8 mouse cellular contexts compared by ENCODE assay signal in the genomic region with DNA sequence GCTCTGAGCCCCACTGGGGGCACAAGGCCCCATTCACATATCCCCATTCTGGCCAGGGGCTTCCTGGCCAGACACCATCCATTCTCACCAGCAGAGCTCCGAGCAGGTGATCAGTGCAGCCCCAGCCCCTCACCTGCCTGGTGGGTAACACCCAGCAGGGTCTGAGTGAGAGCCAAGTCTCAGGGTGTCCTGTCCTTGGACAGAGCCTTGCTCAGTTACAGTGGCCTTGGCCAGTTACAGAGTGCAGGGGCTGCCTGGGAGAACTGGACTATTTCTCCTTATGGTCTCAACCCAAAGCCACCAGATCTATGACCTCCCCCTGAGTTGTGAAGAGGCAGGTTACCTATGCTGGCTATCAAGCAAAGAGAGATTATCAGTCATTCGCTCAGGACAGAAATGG. TPM values are rescaled to one million over a fixed set of nuclear protein-coding genes. Genes with fewer than 3 reads are reported as not detected.
A peak's percentile ranks its signal among the peaks of the same experiment; 100 is the strongest.
DNase-seq lines count a peak whose midpoint lies in the region; ATAC-seq lines count a peak whose summit lies in the region.

No protein-coding gene starts in this region.

- ATAC-seq in kidney, embryonic 14.5 days (ENCODE audit: low FRiP score, low TSS enrichment): no peak
- ATAC-seq in embryonic facial prominence, embryonic 13.5 days (ENCODE audit: insufficient number of reproducible peaks, insufficient read depth, low FRiP score, low TSS enrichment, low read depth): no peak
- no peak for ATAC-seq in limb, embryonic 13.5 days (ENCODE audit: low FRiP score, low read depth)
- ATAC-seq in forebrain, embryonic 16.5 days: no peak

- peak overlapping the region; percentile 36 for H3K4me2 ChIP-seq in kidney, embryonic 14.5 days (replicated peaks; ENCODE audit: low read depth, low read length)
- H3K4me2 ChIP-seq in embryonic facial prominence, embryonic 13.5 days: peak overlapping the region; percentile 79
- H3K4me2 ChIP-seq in limb, embryonic 13.5 days (replicated peaks): peak overlapping the region; percentile 74
- H3K4me2 ChIP-seq in forebrain, embryonic 16.5 days (ENCODE audit: low read length): no peak overlapping the region

- 86% methylated on average over 2 of the region's 2 CpGs for WGBS in kidney, embryonic 14.5 days
- 77% methylated on average over 2 of the region's 2 CpGs for WGBS in embryonic facial prominence, embryonic 13.5 days
- 89% methylated on average over 2 of the region's 2 CpGs for WGBS in limb, embryonic 13.5 days
- 96% methylated on average over 2 of the region's 2 CpGs for WGBS in forebrain, embryonic 16.5 days

- DNase-seq in kidney, adult 9 months: no peak
- DNase-seq in adrenal gland, postnatal 10 days: peak; percentile 44
- no peak for DNase-seq in c-Kit-positive CD71-positive TER-119-positive erythroid progenitor cells, embryonic 14.5 days (ENCODE audit: low spot score)
- no peak for DNase-seq in cerebellum, adult 9-10 months

- no peak overlapping the region for H3K27ac ChIP-seq in kidney, embryonic 14.5 days (ENCODE audit: low read depth, low read length)
- peak overlapping the region; percentile 87 for H3K27ac ChIP-seq in embryonic facial prominence, embryonic 13.5 days
- peak overlapping the region; percentile 82 for H3K27ac ChIP-seq in limb, embryonic 13.5 days
- H3K27ac ChIP-seq in forebrain, embryonic 16.5 days (ENCODE audit: low read length): no peak overlapping the region

- peaks cover 10% of the 10 kb centered on the region; the same call in 1 of the 2 replicates for H3K36me3 ChIP-seq in kidney, embryonic 14.5 days (ENCODE audit: control insufficient read depth, insufficient read depth, low read length)
- peaks cover 37% of the 10 kb centered on the region for H3K36me3 ChIP-seq in embryonic facial prominence, embryonic 13.5 days
- H3K36me3 ChIP-seq in limb, embryonic 13.5 days: peaks cover 34% of the 10 kb centered on the region
- no peaks in the 10 kb centered on the region for H3K36me3 ChIP-seq in forebrain, embryonic 16.5 days (ENCODE audit: control insufficient read depth, insufficient read depth)

- H3K9me3 ChIP-seq in kidney, embryonic 14.5 days (ENCODE audit: control insufficient read depth, low read length): no peaks in the 10 kb centered on the region
- no peaks in the 10 kb centered on the region for H3K9me3 ChIP-seq in embryonic facial prominence, embryonic 13.5 days
- no peaks in the 10 kb centered on the region for H3K9me3 ChIP-seq in limb, embryonic 13.5 days
- H3K9me3 ChIP-seq in forebrain, embryonic 16.5 days (ENCODE audit: control insufficient read depth, low read length): no peaks in the 10 kb centered on the region

- H3K9ac ChIP-seq in kidney, embryonic 14.5 days (ENCODE audit: low read depth, low read length): peak overlapping the region; percentile 35
- H3K9ac ChIP-seq in embryonic facial prominence, embryonic 13.5 days: peak overlapping the region; percentile 76
- peak overlapping the region; percentile 73 for H3K9ac ChIP-seq in limb, embryonic 13.5 days
- no peak overlapping the region for H3K9ac ChIP-seq in forebrain, embryonic 16.5 days (replicated peaks; ENCODE audit: low read depth, low read length)

- peak overlapping the region; percentile 25 for H3K4me3 ChIP-seq in kidney, embryonic 14.5 days (ENCODE audit: low read length)
- H3K4me3 ChIP-seq in embryonic facial prominence, embryonic 13.5 days: peak overlapping the region; percentile 51
- peak overlapping the region; percentile 49 for H3K4me3 ChIP-seq in limb, embryonic 13.5 days
- H3K4me3 ChIP-seq in forebrain, embryonic 16.5 days (replicated peaks; ENCODE audit: low read length): no peak overlapping the region

- no peaks in the 10 kb centered on the region for H3K4me1 ChIP-seq in kidney, embryonic 14.5 days (ENCODE audit: control insufficient read depth, insufficient read depth, low read length)
- peaks cover 61% of the 10 kb centered on the region for H3K4me1 ChIP-seq in embryonic facial prominence, embryonic 13.5 days
- H3K4me1 ChIP-seq in limb, embryonic 13.5 days: peaks cover 48% of the 10 kb centered on the region
- 0 out of 2 replicates have a peak, but pooled peaks cover 2% of the 10 kb centered on the region for H3K4me1 ChIP-seq in forebrain, embryonic 16.5 days (replicated peaks; ENCODE audit: control insufficient read depth, insufficient read depth, low read length)

- H3K27me3 ChIP-seq in kidney, embryonic 14.5 days (ENCODE audit: control insufficient read depth, insufficient read depth, low read length): no peaks in the 10 kb centered on the region
- H3K27me3 ChIP-seq in embryonic facial prominence, embryonic 13.5 days: no peaks in the 10 kb centered on the region
- no peaks in the 10 kb centered on the region for H3K27me3 ChIP-seq in limb, embryonic 13.5 days
- no peaks in the 10 kb centered on the region for H3K27me3 ChIP-seq in forebrain, embryonic 16.5 days (replicated peaks; ENCODE audit: control insufficient read depth, insufficient read depth, low read length)

RNA-seq across cellular contexts. Expression of gene Col6a1, which starts 0.9 kb away (rescaled TPM):
- 18.8 and 38.1 TPM in 2 replicates for polyA plus RNA-seq in kidney, embryonic 14.5 days (2014; fragmentation: Nextera tagmentation; extraction: Ambion mirVana)
- 100 to 1,000 TPM; 228 to 231 TPM for total RNA-seq in adrenal gland, postnatal 10 days (2021)
- polyA plus RNA-seq in embryonic facial prominence, embryonic 13.5 days (2015; fragmentation: Nextera tagmentation; extraction: Ambion mirVana): 174 and 175 TPM in 2 replicates
- polyA plus RNA-seq in limb, embryonic 13.5 days (2015; fragmentation: Nextera tagmentation; extraction: Ambion mirVana): 149 and 152 TPM in 2 replicates
- polyA plus RNA-seq in forebrain, embryonic 16.5 days (2015; fragmentation: Nextera tagmentation; extraction: Ambion mirVana): 10.3 and 19.1 TPM in 2 replicates

Comparison
In these comparisons a context has a peak if more than half of its experiments do, and no peak if none do; other contexts are left out.
1. H3K27ac ChIP-seq: peak in embryonic facial prominence, embryonic 13.5 days (single experiment) and limb, embryonic 13.5 days (single experiment); none in kidney, embryonic 14.5 days (single experiment) and forebrain, embryonic 16.5 days (single experiment).